Mouse (Mus musculus) megakaryocyte-erythroid progenitor cell, adult 5-6 weeks (primary cell): ENCODE measurements around the gene Arhgef39. TPM values are rescaled to one million over a fixed set of nuclear protein-coding genes. Genes with fewer than 3 reads are reported as not detected.

ENCODE experiments used
- total RNA-seq, 2 experiments: library from RNA; stranded (forward) in 1 of 2; stranded (reverse) in 1 of 2; fragments of 200-1000, 215-1000 nt in 1 of 2; fragments of >200 nt in 1 of 2; fragmentation: Nextera tagmentation in 1 of 2; gene quantifications; 2 replicates each; pipeline ENCODE4 v1.2.3; 2014 to 2017

The Arhgef39 gene
- total RNA-seq, 2 experiments from 2014 or later, result 32.7 to 50.3 TPM

Other genes starting within 250 kb of the Arhgef39 start
- 0.07 and 0.68 TPM in 2 replicates for gene Atp8b5, start 232.5 kb downstream of the Arhgef39 start, total RNA-seq (2014; fragmentation: Nextera tagmentation)
- gene Atp8b5, start 232.5 kb downstream of the Arhgef39 start, total RNA-seq (2017), result 0.66 and 0.69 TPM in 2 replicates
- gene Rusc2, start 117.7 kb downstream of the Arhgef39 start, total RNA-seq (2014; fragmentation: Nextera tagmentation), result 1.8 and 7.6 TPM in 2 replicates
- gene Rusc2, start 117.7 kb downstream of the Arhgef39 start, total RNA-seq (2017), result 0.19 and 1.5 TPM in 2 replicates
- gene Fam166b, start 70.6 kb downstream of the Arhgef39 start, total RNA-seq (2014; fragmentation: Nextera tagmentation), result not detected in 2 replicates
- not detected in 2 replicates for gene Fam166b, start 70.6 kb downstream of the Arhgef39 start, total RNA-seq (2017)
- gene Tesk1, start 57.8 kb downstream of the Arhgef39 start, total RNA-seq (2014; fragmentation: Nextera tagmentation), result 11.7 and 15.6 TPM in 2 replicates
- gene Tesk1, start 57.8 kb downstream of the Arhgef39 start, total RNA-seq (2017), result 4.3 and 4.8 TPM in 2 replicates
- 1.5 and 9.6 TPM in 2 replicates for gene Cd72, start 45.1 kb downstream of the Arhgef39 start, total RNA-seq (2014; fragmentation: Nextera tagmentation)
- 2.9 and 11.9 TPM in 2 replicates for gene Cd72, start 45.1 kb downstream of the Arhgef39 start, total RNA-seq (2017)
- 0.61 TPM in 1 of 2 replicates, not detected in the other for gene Sit1, start 16.0 kb downstream of the Arhgef39 start, total RNA-seq (2014; fragmentation: Nextera tagmentation)
- not detected in 2 replicates for gene Sit1, start 16.0 kb downstream of the Arhgef39 start, total RNA-seq (2017)
- 28.8 and 47.9 TPM in 2 replicates for gene Ccdc107, start 6.8 kb downstream of the Arhgef39 start, total RNA-seq (2014; fragmentation: Nextera tagmentation)
- gene Ccdc107, start 6.8 kb downstream of the Arhgef39 start, total RNA-seq (2017), result 44.6 and 46.3 TPM in 2 replicates
- 3.6 and 11.8 TPM in 2 replicates for gene Car9, start 7.3 kb upstream of the Arhgef39 start, total RNA-seq (2014; fragmentation: Nextera tagmentation)
- gene Car9, start 7.3 kb upstream of the Arhgef39 start, total RNA-seq (2017), result 2.1 and 3.3 TPM in 2 replicates
- gene Tpm2, start 24.1 kb upstream of the Arhgef39 start, total RNA-seq (2014; fragmentation: Nextera tagmentation), result not detected in 2 replicates
- gene Tpm2, start 24.1 kb upstream of the Arhgef39 start, total RNA-seq (2017), result 0.09 TPM in 1 of 2 replicates, not detected in the other
- gene Creb3, start 62.6 kb upstream of the Arhgef39 start, total RNA-seq (2014; fragmentation: Nextera tagmentation), result 9.6 and 12.7 TPM in 2 replicates
- 19.4 and 42.2 TPM in 2 replicates for gene Creb3, start 62.6 kb upstream of the Arhgef39 start, total RNA-seq (2017)
- 105 and 175 TPM in 2 replicates for gene Tln1, start 63.0 kb upstream of the Arhgef39 start, total RNA-seq (2014; fragmentation: Nextera tagmentation)
- gene Tln1, start 63.0 kb upstream of the Arhgef39 start, total RNA-seq (2017), result 211 and 304 TPM in 2 replicates
- 28.7 and 30.4 TPM in 2 replicates for gene Rgp1, start 79.0 kb upstream of the Arhgef39 start, total RNA-seq (2014; fragmentation: Nextera tagmentation)
- 6.7 and 8.3 TPM in 2 replicates for gene Rgp1, start 79.0 kb upstream of the Arhgef39 start, total RNA-seq (2017)
- gene Gba2, start 79.2 kb upstream of the Arhgef39 start, total RNA-seq (2014; fragmentation: Nextera tagmentation), result 19.7 and 22.9 TPM in 2 replicates
- 6.1 and 12.0 TPM in 2 replicates for gene Gba2, start 79.2 kb upstream of the Arhgef39 start, total RNA-seq (2017)
- not detected in 2 replicates for gene Msmp, start 84.8 kb upstream of the Arhgef39 start, total RNA-seq (2014; fragmentation: Nextera tagmentation)
- not detected in 2 replicates for gene Msmp, start 84.8 kb upstream of the Arhgef39 start, total RNA-seq (2017)
- 0.09 and 2.0 TPM in 2 replicates for gene Npr2, start 132.2 kb upstream of the Arhgef39 start, total RNA-seq (2014; fragmentation: Nextera tagmentation)
- 0.08 and 0.14 TPM in 2 replicates for gene Npr2, start 132.2 kb upstream of the Arhgef39 start, total RNA-seq (2017)
- 1.6 TPM in 1 of 2 replicates, not detected in the other for gene Spag8, start 153.9 kb upstream of the Arhgef39 start, total RNA-seq (2014; fragmentation: Nextera tagmentation)
- gene Spag8, start 153.9 kb upstream of the Arhgef39 start, total RNA-seq (2017), result not detected in 2 replicates
- gene Hint2, start 156.8 kb upstream of the Arhgef39 start, total RNA-seq (2014; fragmentation: Nextera tagmentation), result 70.7 and 73.0 TPM in 2 replicates
- gene Hint2, start 156.8 kb upstream of the Arhgef39 start, total RNA-seq (2017), result 43.1 and 63.0 TPM in 2 replicates
- gene Tmem8b, start 169.3 kb upstream of the Arhgef39 start, total RNA-seq (2014; fragmentation: Nextera tagmentation), result 1.2 and 2.5 TPM in 2 replicates
- gene Tmem8b, start 169.3 kb upstream of the Arhgef39 start, total RNA-seq (2017), result 0.38 and 1.6 TPM in 2 replicates
- gene Fam221b, start 169.4 kb upstream of the Arhgef39 start, total RNA-seq (2014; fragmentation: Nextera tagmentation), result not detected in 2 replicates
- 0.15 and 0.28 TPM in 2 replicates for gene Fam221b, start 169.4 kb upstream of the Arhgef39 start, total RNA-seq (2017)
- gene Olfr70, start 201.1 kb upstream of the Arhgef39 start, total RNA-seq (2014; fragmentation: Nextera tagmentation), result not detected in 2 replicates
- gene Olfr70, start 201.1 kb upstream of the Arhgef39 start, total RNA-seq (2017), result not detected in 2 replicates
- gene Olfr71, start 210.6 kb upstream of the Arhgef39 start, total RNA-seq (2014; fragmentation: Nextera tagmentation), result not detected in 2 replicates
- not detected in 2 replicates for gene Olfr71, start 210.6 kb upstream of the Arhgef39 start, total RNA-seq (2017)
- gene Hrct1, start 227.5 kb upstream of the Arhgef39 start, total RNA-seq (2014; fragmentation: Nextera tagmentation), result not detected in 2 replicates
- gene Hrct1, start 227.5 kb upstream of the Arhgef39 start, total RNA-seq (2017), result not detected in 2 replicates
- gene Spaar, start 230.3 kb upstream of the Arhgef39 start, total RNA-seq (2014; fragmentation: Nextera tagmentation), result not detected in 2 replicates
- gene Spaar, start 230.3 kb upstream of the Arhgef39 start, total RNA-seq (2017), result not detected in 2 replicates